Mouse (Mus musculus): ENCODE measurements around the gene Trpv4.

Gene Trpv4

GRCm38 (mm10) chr5:114620305-114620704 lies 37.9 kb downstream of the Trpv4 start:
- no peak for DNase-seq (ENCODE audit: low spot score in 2 of 2)

GRCm38 (mm10) chr5:114618851-114619250 lies 39.4 kb downstream of the Trpv4 start:
- peak in 1 of 2 experiments; percentile 62 for DNase-seq (ENCODE audit: low spot score in 2 of 2)

- no peak for DNase-seq (ENCODE audit: low spot score in 2 of 2)
These were observed 40.4 kb downstream of the Trpv4 start for GRCm38 (mm10) chr5:114617809-114618208.

- DNase-seq (ENCODE audit: low spot score in 2 of 2) = no peak
These were observed 41.7 kb downstream of the Trpv4 start for GRCm38 (mm10) chr5:114616336-114617061.

GRCm38 (mm10) chr5:114614863-114615262 lies 43.4 kb downstream of the Trpv4 start:
- DNase-seq (ENCODE audit: low spot score in 2 of 2) = no peak

- DNase-seq (ENCODE audit: low spot score in 2 of 2) = no peak
These were observed 46.1 kb downstream of the Trpv4 start for GRCm38 (mm10) chr5:114611968-114612608.

GRCm38 (mm10) chr5:114611256-114611655 lies 47.0 kb downstream of the Trpv4 start:
- DNase-seq (ENCODE audit: low spot score in 2 of 2) = no peak

- peak in 1 of 2 experiments; percentile 76 for DNase-seq (ENCODE audit: low spot score in 2 of 2)
These were observed 49.7 kb downstream of the Trpv4 start for GRCm38 (mm10) chr5:114608516-114608915.

- peak in 1 of 2 experiments; percentile 74 for DNase-seq (ENCODE audit: low spot score in 2 of 2)
These were observed 50.6 kb downstream of the Trpv4 start for GRCm38 (mm10) chr5:114607651-114608050.

- no peak for DNase-seq (ENCODE audit: low spot score in 2 of 2)
These were observed 52.2 kb downstream of the Trpv4 start for GRCm38 (mm10) chr5:114605981-114606380.

- DNase-seq (ENCODE audit: low spot score in 2 of 2) = no peak
These were observed 53.4 kb downstream of the Trpv4 start for GRCm38 (mm10) chr5:114604781-114605290.

- DNase-seq (ENCODE audit: low spot score in 2 of 2) = no peak
These were observed 54.2 kb downstream of the Trpv4 start for GRCm38 (mm10) chr5:114603975-114604374.

GRCm38 (mm10) chr5:114602012-114602411 lies 56.2 kb downstream of the Trpv4 start:
- DNase-seq (ENCODE audit: low spot score in 2 of 2) = no peak

- no peak for DNase-seq (ENCODE audit: low spot score in 2 of 2)
These were observed 60.6 kb downstream of the Trpv4 start for GRCm38 (mm10) chr5:114597652-114598051.

- no peak for DNase-seq (ENCODE audit: low spot score in 2 of 2)
These were observed 61.0 kb downstream of the Trpv4 start for GRCm38 (mm10) chr5:114597222-114597621.

GRCm38 (mm10) chr5:114596604-114597003 lies 61.6 kb downstream of the Trpv4 start:
- no peak for DNase-seq (ENCODE audit: low spot score in 2 of 2)

- no peak for DNase-seq (ENCODE audit: low spot score in 2 of 2)
These were observed 63.4 kb downstream of the Trpv4 start for GRCm38 (mm10) chr5:114594741-114595241.

- DNase-seq (ENCODE audit: low spot score in 2 of 2) = no peak
These were observed 64.3 kb downstream of the Trpv4 start for GRCm38 (mm10) chr5:114593949-114594348.

- DNase-seq (ENCODE audit: low spot score in 2 of 2) = no peak
These were observed 64.9 kb downstream of the Trpv4 start for GRCm38 (mm10) chr5:114593161-114593821.

- DNase-seq (ENCODE audit: low spot score in 2 of 2) = no peak
These were observed 65.6 kb downstream of the Trpv4 start for GRCm38 (mm10) chr5:114592463-114593160.

- DNase-seq (ENCODE audit: low spot score in 2 of 2) = no peak
These were observed 67.1 kb downstream of the Trpv4 start for GRCm38 (mm10) chr5:114591151-114591561.

Measured in left cerebral cortex, adult 9 months (tissue).